Mouse (Mus musculus) adrenal gland, adult 10 weeks (tissue): ENCODE results near the gene Clec11a. TPM values are rescaled to one million over a fixed set of nuclear protein-coding genes. Genes with fewer than 3 reads are reported as not detected.

ENCODE experiments used
- polyA plus RNA-seq: library from polyadenylated mRNA; stranded (reverse); fragments of 350-450 nt; fragmentation: Illumina TruSeq; extraction: RNeasy Lipid Tissue Mini Kit (QIAGEN cat#74804); gene quantifications from one replicate; pipeline ENCODE4 v1.2.3, GENCODE M21; 2014; ENCODE audit warnings: low read depth, low replicate concordance

Clec11a gene
- 3.7 TPM for polyA plus RNA-seq

DNA sequence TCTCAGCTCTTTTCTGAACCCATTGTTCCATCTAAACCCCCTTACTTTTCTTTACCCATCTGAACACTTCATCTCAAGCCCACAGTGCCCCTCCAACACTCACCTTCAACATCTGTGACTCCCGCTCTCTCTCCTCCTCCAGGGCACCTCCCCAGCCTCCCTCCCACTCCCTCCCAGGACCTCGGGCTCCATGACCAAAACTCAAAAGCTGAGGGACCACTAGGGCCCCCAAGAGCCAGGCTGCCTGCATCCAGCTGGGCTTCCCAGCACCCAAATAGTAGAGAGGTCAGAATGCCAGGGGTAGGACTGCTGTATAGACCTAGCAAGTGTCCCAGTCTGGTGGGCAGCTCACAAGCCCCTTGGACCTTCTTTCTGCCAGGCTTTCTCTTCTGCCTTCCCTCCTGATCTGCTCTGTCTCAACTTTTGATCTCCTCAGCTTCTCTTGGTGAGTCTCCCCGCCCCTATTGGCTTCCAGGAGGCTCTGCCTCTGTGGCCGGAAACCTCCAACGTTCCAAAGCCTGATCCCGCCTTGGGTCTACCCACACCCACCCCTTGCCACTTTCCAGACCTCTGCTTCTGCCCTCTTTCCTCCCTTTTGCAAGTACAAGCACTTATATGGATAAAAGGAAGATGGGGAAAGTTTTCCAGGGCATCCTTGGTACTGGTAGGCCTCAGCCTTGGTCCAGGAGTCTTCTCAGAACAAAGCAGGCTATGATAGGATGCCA is at the start of gene Clec11a:
Gene Clec11a (minus strand): TSS at position 387 of the 725 bp plus-strand sequence.

DNA sequence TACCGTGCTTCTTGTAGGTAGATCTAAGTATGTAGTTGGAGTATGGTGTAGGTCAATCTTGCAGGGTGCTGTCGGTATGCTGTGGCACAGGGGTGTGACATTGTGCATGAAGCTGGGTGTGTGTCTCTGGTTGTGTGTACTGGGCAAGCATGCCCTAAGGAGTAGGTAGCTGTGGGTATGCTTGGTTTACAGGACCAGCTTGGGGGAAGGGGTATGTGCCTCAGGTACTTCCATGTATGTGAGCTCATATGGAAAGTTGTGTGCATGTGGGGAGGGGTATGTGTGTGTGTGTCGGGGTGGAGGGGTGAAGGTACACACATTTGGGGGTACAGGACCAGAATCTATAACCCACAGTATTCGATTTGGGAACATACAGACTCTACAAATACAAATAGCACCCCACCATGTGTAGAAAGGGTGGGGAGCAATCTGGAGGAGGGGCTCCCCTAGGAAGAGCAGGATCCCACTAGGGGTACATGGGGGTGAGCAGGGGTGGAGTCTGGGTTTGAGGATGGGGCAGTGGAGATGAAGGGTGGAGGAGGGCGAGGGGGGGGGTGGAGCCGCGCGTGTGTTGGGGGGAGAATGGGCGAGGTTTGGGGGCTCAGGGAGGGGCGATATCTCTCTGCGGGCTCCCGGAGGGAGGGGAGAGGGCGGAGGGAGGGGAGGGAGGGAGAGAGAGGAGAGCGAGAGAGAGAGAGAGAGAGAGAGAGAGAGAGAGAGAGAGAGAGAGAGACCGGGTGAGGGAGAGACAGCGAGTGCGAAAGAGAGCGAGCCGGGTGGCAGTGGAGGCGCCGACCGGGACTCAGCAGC is 3.0 kb upstream of the Clec11a start, which contains the start of gene Shank1:
Gene Shank1 (plus strand): TSS at position 779 of the 810 bp plus-strand sequence.

DNA sequence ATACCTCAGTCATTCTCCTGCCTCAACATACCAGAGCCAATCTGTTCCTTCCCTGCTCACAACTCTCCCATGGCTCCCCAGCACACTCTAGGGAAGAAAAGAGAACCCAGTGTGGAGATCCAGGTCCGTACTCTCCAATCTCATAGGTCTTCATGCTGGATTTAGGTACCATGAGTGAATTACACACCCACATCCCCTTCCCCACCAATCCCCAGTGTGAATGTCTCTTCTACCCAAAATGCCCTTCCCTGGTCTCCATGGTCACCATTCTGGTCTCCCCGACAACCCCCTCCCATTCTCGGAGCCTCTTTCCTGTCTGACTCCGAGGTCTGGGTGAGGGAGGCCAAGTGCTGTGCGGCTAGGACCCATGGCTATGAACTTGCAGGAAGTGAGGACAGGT is 45.6 kb downstream of the Clec11a start, which contains the start of gene Gm15517:
Gene Gm15517 (plus strand): TSS at position 301 of the 400 bp plus-strand sequence.

DNA sequence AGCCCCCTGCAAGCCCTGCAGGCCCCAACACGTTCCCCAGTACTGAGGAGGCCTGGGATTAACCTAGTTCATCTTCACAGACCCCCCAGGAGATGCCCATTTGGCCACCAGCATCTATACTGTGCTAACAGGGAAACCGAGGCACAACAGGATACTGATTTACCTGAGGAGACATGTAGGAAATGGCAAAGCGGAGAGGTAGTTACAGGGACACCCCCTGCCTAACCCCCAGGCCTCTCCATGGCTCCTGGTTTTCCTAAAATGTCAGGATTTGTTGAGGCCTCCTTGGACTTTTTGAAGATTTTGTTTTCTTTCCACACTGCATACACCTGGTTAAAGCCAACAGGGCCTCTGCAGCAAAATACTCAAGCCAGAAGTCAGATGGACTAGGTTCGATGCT is 49.4 kb downstream of the Clec11a start, which contains the start of gene Acp4:
Gene Acp4 (minus strand): TSS at position 101 of the 400 bp plus-strand sequence.

Other genes with a start within 250 kb of the Clec11a start
- not detected for gene Klk1b21, start 204.6 kb downstream of the Clec11a start, polyA plus RNA-seq
- gene Klk1b22, start 194.2 kb downstream of the Clec11a start, polyA plus RNA-seq: not detected
- not detected for gene Klk1b16, start 170.1 kb downstream of the Clec11a start, polyA plus RNA-seq
- not detected for gene Klk1b24, start 118.7 kb downstream of the Clec11a start, polyA plus RNA-seq
- not detected for gene Klk1b3, start 108.7 kb downstream of the Clec11a start, polyA plus RNA-seq
- not detected for gene Klk1b4, start 99.5 kb downstream of the Clec11a start, polyA plus RNA-seq
- gene Klk1b5, start 91.0 kb downstream of the Clec11a start, polyA plus RNA-seq: not detected
- gene Klk1, start 81.5 kb downstream of the Clec11a start, polyA plus RNA-seq: not detected
- gene Gm36864, start 70.7 kb downstream of the Clec11a start, polyA plus RNA-seq: not detected
- gene 1700028J19Rik, start 60.2 kb downstream of the Clec11a start, polyA plus RNA-seq: not detected
- gene 2410002F23Rik, start 60.2 kb downstream of the Clec11a start, polyA plus RNA-seq: 57.7 TPM
- not detected for gene Acp4, start 49.5 kb downstream of the Clec11a start, polyA plus RNA-seq
- gene Gm15517, start 45.5 kb downstream of the Clec11a start, polyA plus RNA-seq: not detected
- 0.12 TPM for gene Shank1, start 3.4 kb upstream of the Clec11a start, polyA plus RNA-seq
- gene Syt3, start 77.2 kb upstream of the Clec11a start, polyA plus RNA-seq: not detected
- not detected for gene 1700008O03Rik, start 78.9 kb upstream of the Clec11a start, polyA plus RNA-seq
- 0.35 TPM for gene Lrrc4b, start 122.1 kb upstream of the Clec11a start, polyA plus RNA-seq
- not detected for gene Aspdh, start 158.5 kb upstream of the Clec11a start, polyA plus RNA-seq
- 1.7 TPM for gene Josd2, start 161.1 kb upstream of the Clec11a start, polyA plus RNA-seq
- 1.6 TPM for gene Emc10, start 189.6 kb upstream of the Clec11a start, polyA plus RNA-seq
- not detected for gene Fam71e1, start 189.7 kb upstream of the Clec11a start, polyA plus RNA-seq
- gene Mybpc2, start 217.8 kb upstream of the Clec11a start, polyA plus RNA-seq: 1.4 TPM
- gene Spib, start 225.2 kb upstream of the Clec11a start, polyA plus RNA-seq: not detected
- gene Pold1, start 241.9 kb upstream of the Clec11a start, polyA plus RNA-seq: not detected
- 3.0 TPM for gene Nr1h2, start 247.0 kb upstream of the Clec11a start, polyA plus RNA-seq